Mouse (Mus musculus): ENCODE results near the gene Fbrsl1.

DNA sequence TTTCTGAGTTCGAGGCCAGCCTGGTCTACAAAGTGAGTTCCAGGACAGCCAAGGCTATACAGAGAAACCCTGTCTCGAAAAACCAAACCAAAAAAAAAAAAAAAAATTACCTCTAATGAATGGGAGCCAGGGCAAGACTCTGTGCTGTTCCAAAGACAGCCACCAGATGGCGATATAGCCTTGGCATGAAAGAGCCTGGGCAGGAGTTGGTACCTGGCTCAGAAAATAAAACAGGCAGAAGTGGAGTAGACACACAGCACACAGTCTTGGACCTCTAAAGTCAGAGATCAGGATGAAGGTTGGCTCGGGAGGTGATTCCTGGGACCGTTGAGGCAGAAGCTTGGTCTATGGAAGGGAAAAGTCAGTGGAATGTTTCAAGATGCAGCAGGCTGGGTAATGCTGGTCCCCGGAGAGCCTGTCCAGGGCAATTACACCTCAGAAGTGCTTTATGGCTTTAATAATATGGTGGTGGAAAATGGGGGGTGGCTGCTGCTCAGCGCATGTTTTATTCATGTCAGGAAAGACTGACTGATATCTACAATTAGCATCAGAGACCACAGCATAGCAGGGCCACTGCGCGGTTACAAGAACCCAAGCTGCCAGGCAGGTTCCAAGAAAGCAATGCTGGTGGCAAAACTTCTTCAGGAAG lies 90.6 kb downstream of the Fbrsl1 start:
- TF ChIP-seq CTCF (IDR thresholded peaks at IDR 0.05; ENCODE audit: insufficient read depth, low read length) (peak; percentile 80), POLR2A (IDR thresholded peaks at IDR 0.05; ENCODE audit: borderline replicate concordance, extremely low read depth, low read depth, low read length) (no peak)

Measured in lung, adult 2 months (tissue).